Comparison of ENCODE assay signal across 8 mouse cellular contexts in genomic region chr11:30222636-30223035, GRCm38 (mm10). TPM values are rescaled to one million over a fixed set of nuclear protein-coding genes. Genes with fewer than 3 reads are reported as not detected.
DNase-seq lines count a peak whose midpoint lies in the region; ATAC-seq lines count a peak whose summit lies in the region.

No protein-coding gene starts in this region.

- H3K27me3 ChIP-seq in kidney, embryonic 16.5 days (ENCODE audit: insufficient read depth, low read length) = no peaks in the 10 kb centered on the region

- H3K36me3 ChIP-seq in kidney, embryonic 16.5 days (ENCODE audit: insufficient read depth, low read length) = peaks cover 12% of the 10 kb centered on the region; the same call in 1 of the 2 replicates

- H3K9ac ChIP-seq in kidney, embryonic 16.5 days (replicated peaks; ENCODE audit: low read length) = no peak overlapping the region

- no peak overlapping the region for H3K27ac ChIP-seq in kidney, embryonic 16.5 days (ENCODE audit: low read length)

- no peak overlapping the region for H3K4me2 ChIP-seq in kidney, embryonic 16.5 days (replicated peaks; ENCODE audit: low read depth, low read length)

- H3K9me3 ChIP-seq in kidney, embryonic 16.5 days (ENCODE audit: low read length) = no peaks in the 10 kb centered on the region

- no peak for DNase-seq in kidney, adult 18-20 months
- DNase-seq in ES-CJ7 (ENCODE audit: low read depth, low spot score) = peak; percentile 72
- peak; percentile 12 for DNase-seq in c-Kit-positive CD71-negative TER-119-negative erythroid progenitor cells, embryonic 14.5 days (ENCODE audit: low read depth)
- no peak for DNase-seq in frontal cortex, postnatal 36 days (ENCODE audit: low spot score in 2 of 2)
- no peak for DNase-seq in heart, adult 18-20 months
- no peak for DNase-seq in layer of hippocampus, postnatal 10 days (ENCODE audit: low spot score in 2 of 2)

- H3K4me1 ChIP-seq in kidney, embryonic 16.5 days (ENCODE audit: insufficient read depth, low read length) = peaks cover 15% of the 10 kb centered on the region

- 40% methylated on average over 2 of the region's 2 CpGs for WGBS in kidney, embryonic 16.5 days

- peak; percentile 78; the same call in 1 of the 2 replicates for ATAC-seq in kidney, embryonic 16.5 days (ENCODE audit: low FRiP score, low TSS enrichment)
- ATAC-seq in megakaryocyte progenitor cell, adult 5-6 weeks (replicated peaks; ENCODE audit: poor library complexity) = peak; percentile 87

- H3K4me3 ChIP-seq in kidney, embryonic 16.5 days (ENCODE audit: low read length) = no peak overlapping the region

RNA-seq across cellular contexts. Expression of gene Sptbn1, which starts 45.3 kb away (rescaled TPM):
- 119 and 135 TPM in 2 replicates for polyA plus RNA-seq in kidney, embryonic 16.5 days (2015; fragmentation: Nextera tagmentation; extraction: Ambion mirVana)
- 108 TPM in 2 replicates for total RNA-seq in megakaryocyte progenitor cell, adult 5-6 weeks (2015)
- total RNA-seq in megakaryocyte progenitor cell, adult 5-6 weeks (2017) = 127 and 141 TPM in 2 replicates
- 100 to 1,000 TPM; 523 to 532 TPM for total RNA-seq in heart, adult 18-20 months (2021)
- total RNA-seq in layer of hippocampus, postnatal 10 days (2021) = 100 to 1,000 TPM; 682 to 697 TPM

Comparison
In these comparisons a context has a peak if more than half of its experiments do, and no peak if none do; other contexts are left out.
1. DNase-seq: peak in ES-CJ7 (single experiment) and c-Kit-positive CD71-negative TER-119-negative erythroid progenitor cells, embryonic 14.5 days (single experiment); none in kidney, adult 18-20 months (single experiment), frontal cortex, postnatal 36 days (0 of 2), heart, adult 18-20 months (0 of 2) and layer of hippocampus, postnatal 10 days (0 of 2).